Mouse (Mus musculus): ENCODE measurements around the gene Litaf. TPM values are rescaled to one million over a fixed set of nuclear protein-coding genes. Genes with fewer than 3 reads are reported as not detected.
A peak's percentile ranks its signal among the peaks of the same experiment; 100 is the strongest.
"Not testable (repeated sequence)": the region's sequence is repeated elsewhere in the genome, so short reads cannot be mapped to it uniquely, and the experiment has no call there.

Gene Litaf
- total RNA-seq, 4 experiments from 2014 or later, result 2.5 to 3.9 (median 3.3) TPM

DNA sequence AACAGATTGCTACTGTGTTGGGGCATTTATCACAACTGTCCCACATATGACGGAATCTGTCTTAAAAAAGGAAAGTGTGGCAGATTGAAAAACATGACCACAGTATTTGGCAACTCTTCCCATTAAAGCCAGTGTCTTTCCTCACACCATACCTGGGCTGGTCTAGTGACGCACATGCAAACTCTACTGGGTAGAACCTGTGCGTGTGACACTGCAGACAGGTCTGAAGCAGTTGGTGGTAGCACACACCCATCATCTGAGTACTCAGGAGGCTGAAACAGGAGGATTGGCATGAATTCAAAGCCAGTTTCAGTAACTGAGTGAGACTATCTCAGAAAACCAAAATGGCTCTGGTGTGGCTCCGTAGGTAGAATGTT lies 43.9 kb downstream of the Litaf start:
- DNase-seq (ENCODE audit: low spot score in 2 of 2), result no peak

DNA sequence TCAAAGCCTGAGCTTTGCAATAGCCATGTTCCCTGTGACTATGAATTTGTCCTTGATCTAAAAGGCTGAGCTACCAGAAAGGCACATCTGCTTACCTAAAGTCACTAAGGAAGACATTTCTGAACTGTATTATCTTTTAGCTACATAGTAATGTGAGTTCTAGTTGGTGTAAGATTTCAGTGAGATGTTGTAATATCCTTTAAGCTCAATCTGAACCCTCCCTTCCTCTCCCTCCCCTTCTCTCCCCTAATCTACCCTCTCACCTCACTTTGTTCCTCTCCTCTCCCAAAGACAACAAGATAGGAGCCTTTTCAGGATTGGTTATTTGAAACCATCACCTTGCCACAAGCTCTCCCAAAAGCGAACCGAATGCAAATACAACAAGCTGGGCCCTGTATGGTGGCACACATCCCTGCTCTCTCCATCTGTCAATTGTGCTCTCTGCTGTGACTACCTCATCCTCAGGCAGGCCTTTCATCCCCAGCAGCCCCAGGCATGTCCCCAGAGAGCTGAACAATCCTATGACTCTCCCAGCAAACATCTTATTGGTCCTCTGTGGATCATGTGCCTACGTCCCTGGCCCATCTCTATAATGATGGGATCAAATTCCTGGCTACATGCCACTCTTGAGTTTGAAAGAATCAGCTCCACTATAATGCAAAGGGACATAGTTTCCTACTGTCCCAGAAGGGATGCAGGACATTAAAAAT lies 44.4 kb downstream of the Litaf start:
- no peak for DNase-seq (ENCODE audit: low spot score in 2 of 2)

DNA sequence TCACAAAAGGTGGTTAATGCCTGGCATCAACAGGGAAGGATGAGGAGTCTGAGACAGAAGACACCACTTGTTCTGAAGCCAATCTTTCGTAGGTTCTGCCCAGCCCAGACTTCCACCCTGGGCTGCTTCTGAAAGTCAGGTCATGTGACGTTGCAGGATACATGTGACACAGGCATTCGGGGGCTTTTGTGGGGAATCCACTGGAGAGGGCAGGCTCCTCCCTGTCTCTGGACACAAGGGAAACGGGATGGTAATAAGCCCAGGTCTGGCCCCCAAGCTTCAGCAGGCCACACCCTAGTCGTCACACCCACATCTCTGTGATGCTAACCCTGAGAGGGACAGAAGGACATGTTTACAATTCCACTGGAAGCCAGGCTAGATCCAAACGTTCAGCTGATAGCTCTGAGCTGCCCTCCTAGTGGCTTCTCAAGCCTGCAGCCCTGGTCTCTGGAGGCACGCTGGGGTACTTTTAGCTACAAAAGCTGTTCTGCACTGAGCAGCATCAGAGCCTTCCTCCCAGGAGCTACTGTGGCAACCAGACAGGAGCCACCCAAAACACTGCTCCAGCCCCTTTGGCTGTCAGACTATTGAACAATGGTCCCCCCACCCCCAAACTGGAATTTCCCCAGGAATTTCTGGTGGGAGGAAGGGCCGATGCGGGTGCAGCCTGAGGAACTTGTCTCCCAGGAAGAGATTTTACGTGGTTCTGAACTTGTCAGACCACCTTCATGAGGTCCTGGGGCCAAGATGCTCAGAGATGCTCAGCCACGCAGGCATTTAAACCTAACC lies 48.0 kb downstream of the Litaf start:
- DNase-seq (ENCODE audit: low spot score in 2 of 2), result no peak

DNA sequence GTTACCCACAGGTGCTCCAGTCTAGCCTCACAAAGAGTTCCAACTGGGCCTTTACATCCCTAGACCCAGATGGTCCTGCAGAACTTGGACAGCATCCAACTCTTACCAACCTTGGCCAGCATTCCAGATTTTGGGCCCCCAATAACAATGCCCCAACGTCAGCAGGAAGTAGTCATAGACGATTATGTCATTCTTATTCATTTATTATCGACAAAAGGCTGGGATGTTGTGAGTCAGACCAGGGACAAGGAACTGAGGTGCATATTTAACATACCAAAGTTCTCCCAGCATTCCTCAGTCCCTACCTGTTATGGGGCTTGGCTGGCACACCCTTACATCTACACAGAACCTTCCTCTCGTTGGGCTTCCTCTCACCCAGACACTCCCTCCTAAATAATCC lies 49.6 kb downstream of the Litaf start:
- DNase-seq (ENCODE audit: low spot score in 2 of 2), result no peak

DNA sequence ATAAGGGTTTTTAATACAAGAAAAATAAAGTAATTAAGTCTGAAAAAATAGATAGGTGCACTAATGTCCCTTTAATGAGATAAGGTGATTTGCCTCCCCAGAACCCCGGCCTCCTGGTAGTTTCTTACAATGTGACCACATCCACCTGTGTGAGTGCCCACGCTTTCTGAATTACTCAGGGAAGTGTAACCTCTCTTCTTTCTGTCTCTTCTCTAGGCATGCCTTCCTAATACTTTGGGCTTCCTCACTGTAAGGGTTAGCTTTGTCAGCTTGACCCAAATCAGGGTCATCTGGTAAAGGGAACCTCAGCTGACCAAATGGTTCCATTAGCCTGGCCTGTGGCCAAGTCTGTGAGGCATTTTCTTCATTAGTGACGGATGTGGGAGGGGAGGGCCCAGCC lies 51.5 kb downstream of the Litaf start:
- no peak for DNase-seq (ENCODE audit: low spot score in 2 of 2)

DNA sequence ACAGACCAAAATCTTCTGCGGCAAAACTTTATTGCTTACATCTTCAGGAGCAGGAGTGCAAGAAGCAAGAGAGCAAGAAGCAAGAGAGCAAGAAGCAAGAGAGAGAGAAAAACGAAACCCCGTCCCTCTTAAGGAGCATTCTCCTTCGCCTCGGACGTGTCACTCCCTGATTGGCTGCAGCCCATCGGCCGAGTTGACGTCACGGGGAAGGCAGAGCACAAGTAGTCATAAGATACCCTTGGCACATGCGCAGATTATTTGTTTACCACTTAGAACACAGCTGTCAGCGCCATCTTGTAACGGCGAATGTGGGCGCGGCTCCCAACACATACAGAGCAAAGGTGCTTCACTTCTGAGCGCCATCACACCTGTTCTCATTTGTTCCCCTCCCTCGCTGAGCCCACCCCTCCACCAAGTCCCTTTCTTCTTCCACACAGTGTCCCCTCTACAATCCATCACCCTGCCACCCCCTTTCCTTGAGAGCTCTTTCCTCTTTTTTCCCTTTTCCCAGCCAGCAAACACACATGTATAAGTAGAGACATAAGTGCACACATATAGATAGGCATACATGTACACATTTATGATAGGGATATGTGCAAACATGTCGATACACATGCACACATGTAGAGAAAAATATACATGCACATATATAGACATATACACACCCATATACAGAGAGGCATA lies 52.4 kb downstream of the Litaf start:
- DNase-seq (ENCODE audit: low spot score in 2 of 2), result not testable (repeated sequence)

DNA sequence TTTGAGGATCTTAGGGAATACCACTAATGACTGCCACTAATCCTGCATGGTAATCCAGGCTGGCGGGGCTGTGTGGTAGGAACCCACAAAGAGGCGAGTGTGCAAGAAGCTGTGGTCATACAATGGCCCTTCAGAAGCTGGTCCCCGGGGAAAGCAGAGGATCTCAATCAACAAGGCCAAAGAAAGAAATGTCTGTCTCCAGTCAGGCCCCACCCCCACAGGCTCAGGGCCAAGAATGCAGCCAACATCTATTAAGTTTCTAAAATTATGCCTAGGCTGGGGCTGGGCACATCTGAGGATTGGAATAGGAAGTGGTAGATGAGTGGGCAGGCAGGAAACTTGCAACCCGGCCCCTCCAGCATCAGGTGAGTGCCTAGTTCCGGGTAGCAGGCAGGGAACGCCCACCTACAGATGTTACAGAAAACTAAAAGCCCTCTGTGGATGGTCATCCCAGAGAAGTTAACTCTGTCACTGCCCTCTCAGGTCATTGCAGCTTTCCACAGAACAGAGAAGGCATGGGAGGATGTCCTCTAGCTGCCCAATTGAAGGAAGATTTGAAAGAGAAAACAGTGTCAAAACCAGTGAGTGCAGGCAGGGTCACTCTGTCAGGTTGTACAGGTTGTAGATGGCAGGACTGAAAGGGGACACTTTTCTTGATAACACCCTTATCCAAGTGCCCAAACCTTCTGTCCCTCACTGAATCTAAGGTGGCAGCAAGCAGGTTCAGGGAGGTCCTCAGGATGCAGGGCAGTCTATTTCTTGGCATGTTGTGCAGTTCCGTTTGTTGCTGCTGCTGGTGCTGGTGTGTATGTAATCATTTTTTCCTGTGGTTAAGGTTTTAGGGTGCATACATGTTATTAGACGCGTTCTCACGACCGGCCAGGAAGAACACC lies 53.1 kb downstream of the Litaf start:
- peak; percentile 26 to 53 for DNase-seq (ENCODE audit: low spot score in 2 of 2)

DNA sequence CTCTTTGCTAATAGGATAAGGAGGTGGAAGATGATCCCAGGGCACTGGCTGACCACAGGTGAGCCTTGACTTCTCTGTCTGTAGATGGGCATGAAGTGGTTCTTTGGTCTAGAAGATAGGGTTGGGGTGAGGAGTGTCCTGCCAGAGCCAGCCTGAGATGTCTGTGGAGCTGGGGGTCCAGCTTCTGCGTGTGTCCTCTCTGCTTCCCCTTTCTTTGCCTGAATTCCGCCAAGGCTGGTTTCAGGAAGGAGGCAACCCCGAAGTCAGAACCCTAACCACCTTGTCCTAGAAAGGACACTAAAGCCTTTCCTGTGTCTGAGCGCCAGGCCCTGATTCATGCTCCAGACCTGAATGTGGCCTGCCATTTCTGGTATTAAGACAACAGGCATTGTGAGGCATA lies 54.0 kb downstream of the Litaf start:
- DNase-seq (ENCODE audit: low spot score in 2 of 2), result no peak

DNA sequence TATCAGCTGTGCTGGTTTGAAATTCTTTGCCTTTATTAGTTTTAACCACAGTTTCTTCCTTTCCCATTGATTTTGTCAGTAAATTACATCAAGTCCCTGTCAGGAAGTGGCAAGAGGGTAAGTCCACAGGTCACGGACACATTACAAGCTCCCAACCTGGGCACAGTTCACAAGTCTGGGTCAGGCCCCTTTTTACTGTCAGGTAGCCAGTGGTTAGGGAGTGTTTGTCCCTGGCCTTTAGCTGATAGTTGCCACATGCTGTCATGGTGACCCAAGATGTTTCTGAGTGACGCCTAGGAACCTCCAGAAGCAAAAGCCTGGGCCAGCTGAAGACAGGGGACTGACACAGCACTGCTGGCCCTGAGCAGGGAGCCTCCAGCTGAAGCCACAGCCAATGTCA lies 54.8 kb downstream of the Litaf start:
- DNase-seq (ENCODE audit: low spot score in 2 of 2), result no peak

DNA sequence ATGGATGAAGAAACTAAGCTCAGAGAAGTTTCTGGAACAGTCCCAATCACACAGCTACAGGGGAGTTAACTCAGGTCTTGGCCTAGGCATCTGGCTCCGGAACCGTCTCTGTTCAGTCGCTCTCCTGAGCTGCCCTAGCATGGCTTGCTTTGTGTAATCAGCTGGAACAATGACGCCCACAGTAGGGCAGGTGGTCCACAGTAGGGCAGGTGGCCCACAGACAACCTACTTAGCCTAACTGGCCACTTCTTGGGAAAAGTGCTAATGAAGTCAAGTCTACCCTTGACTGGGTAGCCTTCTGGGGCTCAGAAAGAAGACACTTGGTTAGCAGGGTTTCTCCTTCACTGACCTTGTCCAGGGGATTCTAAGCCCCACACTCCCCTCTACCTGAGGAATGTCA lies 55.7 kb downstream of the Litaf start:
- DNase-seq (ENCODE audit: low spot score in 2 of 2), result no peak

DNA sequence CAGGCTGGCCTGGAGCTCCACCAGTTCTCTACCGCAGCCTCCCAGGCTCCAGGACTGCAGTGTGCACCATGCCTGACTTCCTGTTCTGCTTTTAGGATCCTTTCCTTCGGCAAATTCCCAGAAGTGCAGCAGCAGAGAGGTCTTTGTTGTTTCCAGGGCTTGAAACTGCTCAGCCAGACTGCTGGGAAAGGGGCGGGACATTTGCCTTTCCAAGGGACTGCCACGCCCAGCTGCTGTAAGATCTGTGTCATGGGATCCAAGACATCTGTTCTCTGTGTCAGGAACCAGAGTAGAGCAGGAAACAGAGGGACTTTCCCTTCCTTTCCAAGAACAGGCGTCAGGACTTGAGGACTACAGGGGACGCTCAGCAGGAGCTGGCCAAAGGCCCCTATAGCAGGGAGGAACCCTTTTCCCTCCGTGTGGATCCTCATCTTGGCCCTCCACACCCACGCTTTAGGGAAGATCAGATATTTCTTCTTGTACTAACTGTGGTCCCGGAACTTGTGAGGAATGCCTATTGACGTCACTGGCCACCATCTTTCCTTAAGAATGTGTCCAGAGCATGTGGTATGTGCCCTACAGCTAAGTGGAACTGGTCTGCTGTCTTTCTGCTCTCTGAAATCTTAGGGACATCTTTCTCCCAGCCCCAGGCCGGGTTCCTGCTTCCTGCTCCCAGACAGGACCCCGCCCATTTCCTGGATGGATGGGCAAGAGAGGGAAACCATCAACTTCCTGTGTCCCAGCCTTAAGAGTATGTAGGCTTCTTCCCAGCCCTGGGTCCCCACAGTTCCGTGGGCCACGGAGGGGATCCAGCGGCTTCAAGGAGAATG lies 57.6 kb downstream of the Litaf start:
- DNase-seq (ENCODE audit: low spot score in 2 of 2), result peak; percentile 79 to 83

DNA sequence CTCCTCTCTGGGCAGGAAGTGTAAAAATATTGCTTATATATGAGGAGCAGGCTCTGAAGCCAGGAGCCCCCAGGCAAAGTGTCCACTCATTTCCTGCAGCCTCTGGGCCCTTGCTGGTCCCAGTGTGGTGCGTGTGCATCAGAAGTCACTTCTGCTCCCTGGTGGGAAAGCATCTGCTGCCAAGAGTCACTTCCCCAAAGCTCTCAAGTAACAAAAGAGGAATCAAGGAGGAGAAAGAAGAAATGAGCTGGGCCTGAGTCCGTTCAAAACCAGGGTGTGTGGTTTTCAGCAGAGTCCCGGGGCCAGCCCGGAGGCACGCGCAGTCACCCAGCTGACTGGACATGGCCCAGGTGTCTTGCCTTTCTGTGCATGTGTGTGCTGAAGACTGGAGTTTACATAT lies 59.9 kb downstream of the Litaf start:
- DNase-seq (ENCODE audit: low spot score in 2 of 2), result no peak

DNA sequence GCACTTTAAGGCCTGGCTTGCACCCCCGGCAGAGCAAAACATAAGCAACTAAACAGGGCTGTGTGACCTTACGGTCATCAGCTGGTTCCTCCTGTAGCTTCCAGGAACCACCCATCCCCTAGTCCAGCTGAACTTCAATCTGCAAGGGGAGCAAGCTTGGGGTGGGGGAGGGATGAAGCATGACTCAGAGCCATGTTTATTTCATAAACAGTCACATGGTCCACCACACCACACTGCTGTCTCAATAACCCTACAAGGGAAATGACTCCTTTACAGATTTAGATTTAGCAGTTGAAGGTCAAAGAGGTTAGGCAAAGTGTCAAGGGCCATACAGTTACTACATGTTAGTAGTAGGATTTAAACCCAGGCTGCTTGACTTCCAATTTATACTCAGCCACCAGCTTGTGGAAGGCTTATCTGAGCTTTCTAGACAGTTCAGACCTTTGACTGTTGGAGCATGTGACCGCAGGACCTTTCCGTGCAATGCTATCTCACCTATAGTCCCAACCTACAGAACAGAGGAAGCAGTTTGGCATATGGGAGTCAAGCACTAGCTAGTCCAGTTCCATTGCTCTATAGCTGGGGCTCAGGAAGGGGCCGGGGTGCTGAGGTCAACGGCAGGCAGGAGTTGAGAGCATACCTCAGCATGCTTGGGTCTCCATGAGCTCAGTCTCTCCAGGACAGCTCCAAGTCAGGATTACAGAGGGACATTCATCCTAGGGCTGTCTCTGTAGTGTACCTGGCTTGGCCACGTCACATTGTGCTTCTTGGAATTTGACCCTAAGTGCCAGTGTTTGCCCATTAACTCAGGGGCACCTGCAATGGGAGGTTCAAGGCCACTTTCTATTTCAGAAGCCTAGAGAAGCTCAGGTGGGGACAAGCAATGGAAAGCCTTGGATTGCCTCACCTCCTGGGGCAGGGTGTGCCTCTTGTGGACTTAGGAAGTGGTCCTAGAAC lies 64.0 kb downstream of the Litaf start:
- no peak for DNase-seq (ENCODE audit: low spot score in 2 of 2)

DNA sequence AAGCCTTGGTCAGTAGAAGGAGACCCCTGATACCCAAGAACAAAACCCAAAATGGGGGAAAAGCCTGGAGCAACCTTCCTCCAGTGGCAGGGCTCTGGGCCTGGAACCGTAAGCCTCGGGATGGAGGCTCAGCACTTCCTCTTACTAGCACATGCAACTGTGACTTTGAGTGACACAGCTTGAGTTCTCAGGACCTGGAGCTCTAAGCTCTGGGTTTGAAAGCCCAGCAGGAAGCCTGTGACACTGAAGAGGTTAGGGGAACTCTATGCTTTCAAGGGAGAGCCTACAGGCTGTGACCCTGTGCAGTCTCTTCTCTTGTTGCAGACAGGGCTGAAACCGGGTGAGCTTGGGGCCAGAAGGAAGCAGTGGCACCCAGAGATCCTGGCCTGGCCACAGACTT lies 66.1 kb downstream of the Litaf start:
- DNase-seq (ENCODE audit: low spot score in 2 of 2), result no peak

DNA sequence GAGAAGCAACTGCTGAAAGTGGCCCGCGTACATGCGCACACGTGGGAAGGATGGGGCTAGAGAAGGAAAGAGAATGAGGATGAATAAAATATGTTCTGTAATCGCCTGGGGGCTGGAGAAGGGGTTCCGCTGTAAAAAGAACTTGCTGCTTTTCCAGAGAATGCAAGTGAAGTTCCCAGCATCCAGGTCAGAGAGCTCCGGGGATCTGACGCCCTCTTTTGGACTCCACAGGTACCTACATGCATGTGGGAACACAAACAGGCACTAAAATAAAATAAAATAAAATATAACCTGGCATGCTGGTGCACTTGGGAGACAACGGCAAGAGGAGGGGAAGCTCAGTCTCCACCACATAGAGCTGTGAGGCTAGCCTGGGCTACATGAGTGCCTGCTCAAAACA lies 67.7 kb downstream of the Litaf start:
- DNase-seq (ENCODE audit: low spot score in 2 of 2), result no peak

DNA sequence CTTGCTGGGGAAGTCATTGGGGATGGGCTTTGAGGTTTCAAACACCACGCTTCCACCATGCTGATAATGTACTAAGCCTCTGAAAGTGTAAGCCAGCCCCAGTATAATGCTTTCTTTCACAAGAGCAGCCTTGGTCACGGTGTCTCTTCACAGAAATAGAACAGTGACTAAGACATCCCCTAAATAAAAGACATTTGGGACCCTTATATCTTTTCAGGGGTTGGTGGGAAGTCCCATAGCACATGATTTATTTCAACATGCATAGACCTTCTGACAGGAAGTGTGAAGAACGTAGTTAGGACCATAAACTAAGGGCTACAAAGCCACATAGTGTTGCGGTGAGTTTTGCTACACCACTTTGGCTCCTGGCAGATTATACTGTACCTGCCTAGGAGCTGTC lies 69.4 kb downstream of the Litaf start:
- DNase-seq (ENCODE audit: low spot score in 2 of 2), result no peak

DNA sequence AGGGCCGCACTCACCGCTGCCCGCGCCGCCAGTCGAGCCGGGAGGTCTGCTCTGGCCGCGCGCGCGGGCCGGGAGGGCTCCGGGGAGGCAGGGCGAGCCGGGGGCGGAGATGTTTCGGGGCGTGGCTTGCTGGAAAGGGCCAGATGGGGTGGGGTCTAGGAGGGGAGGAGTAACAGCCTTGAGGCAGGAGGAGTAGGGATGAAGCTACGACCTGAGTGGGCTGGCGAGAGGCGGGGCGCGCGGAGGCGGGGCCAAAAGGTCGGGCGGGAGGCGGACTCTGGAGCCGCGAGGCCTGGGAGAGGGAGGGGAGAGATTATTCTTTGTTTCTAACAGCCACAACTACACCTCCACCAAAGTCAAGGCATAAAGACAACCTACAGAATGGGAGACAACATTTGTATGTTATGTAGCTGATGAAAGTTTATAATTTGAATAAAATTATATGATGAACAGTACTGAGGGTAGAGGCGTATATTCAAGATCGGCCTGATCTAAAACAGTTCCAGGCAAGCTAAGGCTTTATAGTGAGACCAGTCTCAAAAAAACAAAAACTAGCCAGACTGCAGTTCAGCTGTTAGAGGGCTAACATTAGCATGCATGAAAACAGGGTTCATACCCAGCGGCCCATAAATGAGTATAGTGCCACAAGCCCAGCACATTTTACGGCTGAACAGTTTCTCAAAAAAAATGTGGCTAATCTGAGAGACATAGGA lies 72.8 kb downstream of the Litaf start:
- peak; percentile 88 to 89 for DNase-seq (ENCODE audit: low spot score in 2 of 2)

DNA sequence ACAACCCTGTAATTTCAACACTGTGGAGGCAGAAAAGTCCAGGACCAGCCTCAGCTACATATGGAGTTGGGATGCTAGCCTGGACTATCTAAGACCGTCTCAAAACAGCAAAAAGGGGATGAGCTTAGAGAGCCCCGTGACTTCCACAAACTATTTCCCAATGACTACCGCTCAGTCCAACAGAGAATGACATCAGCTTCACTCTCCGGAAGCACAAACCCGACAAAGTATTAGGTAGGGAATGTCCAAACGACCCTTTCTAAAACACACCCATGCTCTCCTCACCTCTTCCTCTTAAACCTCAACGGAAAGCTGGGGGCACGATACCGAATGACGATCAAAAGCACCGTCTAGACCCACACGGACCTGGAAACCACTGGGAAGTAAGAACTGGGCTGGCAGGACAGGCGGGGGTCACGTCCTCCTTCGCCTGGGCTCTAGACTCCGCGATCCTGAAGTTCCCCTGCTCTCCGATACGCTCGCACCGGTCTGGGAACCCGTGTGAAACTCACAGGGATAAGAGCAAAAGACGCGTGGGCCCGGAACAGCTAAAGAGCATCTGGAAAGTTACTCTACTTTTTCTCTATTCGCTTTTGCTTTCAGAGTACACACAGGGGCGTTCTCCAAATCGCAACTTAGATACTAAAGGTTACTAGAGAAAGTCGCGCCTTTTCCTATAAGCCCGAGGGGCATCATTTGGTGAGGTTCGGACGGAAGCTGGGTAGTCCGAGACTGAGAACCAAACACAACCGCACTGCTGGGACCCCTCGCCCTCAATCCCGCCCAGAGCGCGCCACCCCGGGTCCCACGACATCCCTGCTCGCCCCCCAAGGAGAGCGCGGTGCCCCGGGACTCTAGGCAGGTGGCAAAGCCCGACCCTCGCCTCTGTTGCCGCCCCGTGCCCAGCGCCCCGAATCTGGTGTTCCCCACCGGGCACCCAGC lies 73.6 kb downstream of the Litaf start:
- DNase-seq (ENCODE audit: low spot score in 2 of 2), result no peak
